Mouse (Mus musculus) MEL (cell line): Measurements from ENCODE around the gene Immp2l. TPM values are rescaled to one million over a fixed set of nuclear protein-coding genes. Genes with fewer than 3 reads are reported as not detected.

Experiments used
- DNase-seq: peaks from one replicate; pipeline ENCODE4 v3.0.0; 2011; ENCODE audit warnings: low read depth, low spot score
- H3K27ac ChIP-seq: 2 replicates; pipeline ENCODE4 v1.5.1; 2012; ENCODE audit warnings: low read depth, mild to moderate bottlenecking, control low read depth, low read length, moderate library complexity; ENCODE audit not compliant: control insufficient read depth
- H3K27me3 ChIP-seq, 2 experiments: fragments of 150-350 bp in 1 of 2; sonication (generic) in 1 of 2; 2 replicates each; pipeline ENCODE4 v1.6.1; 2012; ENCODE audit warnings: low read length in 2 of 2, mild to moderate bottlenecking in 2 of 2, improper control_type of control experiment in 1 of 2, moderate library complexity in 1 of 2; ENCODE audit not compliant: insufficient read depth in 2 of 2, control insufficient read depth in 1 of 2
- H3K36me3 ChIP-seq, 2 experiments: 2 replicates each; pipeline ENCODE4 v1.6.1; 2012 to 2014; ENCODE audit warnings: low read length in 2 of 2, improper control_type of control experiment in 1 of 2, inconsistent platforms in 1 of 2, mild to moderate bottlenecking in 1 of 2; ENCODE audit not compliant: insufficient read depth in 2 of 2, control insufficient read depth in 1 of 2
- H3K4me1 ChIP-seq, 2 experiments: fragments of 150-350 bp in 1 of 2; sonication (generic) in 1 of 2; 2 replicates each; pipeline ENCODE4 v1.6.1; 2012; ENCODE audit warnings: low read length in 2 of 2, improper control_type of control experiment in 1 of 2, mild to moderate bottlenecking in 1 of 2; ENCODE audit not compliant: insufficient read depth in 2 of 2, control insufficient read depth in 1 of 2
- H3K4me3 ChIP-seq, 2 experiments: fragments of 150-350 bp in 1 of 2; sonication (generic) in 1 of 2; 2 replicates each; pipeline ENCODE4 v1.5.1; 2012; ENCODE audit warnings: low read depth in 2 of 2, low read length in 2 of 2, mild to moderate bottlenecking in 2 of 2, moderate library complexity in 2 of 2, control low read depth in 1 of 2, improper control_type of control experiment in 1 of 2; ENCODE audit not compliant: control insufficient read depth in 1 of 2, insufficient read depth in 1 of 2
- H3K79me2 ChIP-seq: 2 replicates; pipeline ENCODE4 v1.6.1; 2012; ENCODE audit warnings: mild to moderate bottlenecking, low read length, moderate library complexity; ENCODE audit not compliant: control insufficient read depth, poor library complexity, insufficient read depth
- H3K9ac ChIP-seq: 2 replicates; pipeline ENCODE4 v1.6.1; 2012; ENCODE audit warnings: low read depth, mild to moderate bottlenecking, control low read depth, low read length, moderate library complexity; ENCODE audit not compliant: control insufficient read depth, poor library complexity, severe bottlenecking
- H3K9me3 ChIP-seq: fragments of 150-350 bp; sonication (generic); replicated peaks from 2 replicates; pipeline ENCODE4 v1.6.1; 2012; ENCODE audit warnings: mild to moderate bottlenecking, low read length, improper control_type of control experiment, moderate library complexity; ENCODE audit not compliant: insufficient read depth
- BHLHE40 ChIP-seq: IDR thresholded peaks from 2 replicates; pipeline ENCODE4 v1.6.1; 2012; ENCODE audit warnings: low read depth, mild to moderate bottlenecking, inconsistent platforms, low read length, improper control_type of control experiment, borderline replicate concordance
- CHD1 ChIP-seq: IDR thresholded peaks from 2 replicates; pipeline ENCODE4 v1.6.1; 2012; ENCODE audit warnings: low read depth, mild to moderate bottlenecking, inconsistent platforms, low read length, improper control_type of control experiment
- CHD2 ChIP-seq: IDR thresholded peaks from 2 replicates; pipeline ENCODE4 v1.6.1; 2011; ENCODE audit warnings: low read length, improper control_type of control experiment
- ELF1 ChIP-seq: IDR thresholded peaks from 2 replicates; pipeline ENCODE4 v1.6.1; 2014; ENCODE audit warnings: low read depth, mild to moderate bottlenecking, inconsistent platforms, low read length, improper control_type of control experiment, moderate library complexity
- EP300 ChIP-seq, 2 experiments: IDR thresholded peaks; 2 replicates each; pipeline ENCODE4 v1.6.1; 2011; ENCODE audit warnings: improper control_type of control experiment in 2 of 2, low read length in 2 of 2, low read depth in 1 of 2, mild to moderate bottlenecking in 1 of 2
- ETS1 ChIP-seq: IDR thresholded peaks from 2 replicates; pipeline ENCODE4 v1.6.1; 2012; ENCODE audit warnings: low read depth, mild to moderate bottlenecking, inconsistent platforms, low read length, improper control_type of control experiment, moderate library complexity
- GATA1 ChIP-seq: IDR thresholded peaks from 2 replicates; pipeline ENCODE4 v1.6.1; 2011; ENCODE audit warnings: low read depth, low read length, improper control_type of control experiment
- KAT2A ChIP-seq: conservative IDR thresholded peaks from 2 replicates; pipeline ENCODE4 v1.6.1; 2012; ENCODE audit warnings: low read depth, low read length, improper control_type of control experiment, inconsistent platforms
- MAX ChIP-seq: IDR thresholded peaks from 2 replicates; pipeline ENCODE4 v1.6.1; 2011; ENCODE audit warnings: low read length, improper control_type of control experiment
- MXI1 ChIP-seq: IDR thresholded peaks from 2 replicates; pipeline ENCODE4 v1.6.1; 2011; ENCODE audit warnings: mild to moderate bottlenecking, low read depth, low read length, improper control_type of control experiment
- MYC ChIP-seq: IDR thresholded peaks from 2 replicates; pipeline ENCODE4 v1.6.1; 2011; ENCODE audit warnings: low read depth, mild to moderate bottlenecking, low read length, improper control_type of control experiment, moderate library complexity
- POLR2A ChIP-seq, 2 experiments: IDR thresholded peaks; 2 replicates each; pipeline ENCODE4 v1.6.1; 2011 to 2012; ENCODE audit warnings: low read length in 2 of 2, mild to moderate bottlenecking in 2 of 2, control low read depth in 1 of 2, improper control_type of control experiment in 1 of 2, low read depth in 1 of 2, moderate library complexity in 1 of 2; ENCODE audit not compliant: control insufficient read depth in 1 of 2, insufficient read depth in 1 of 2, poor library complexity in 1 of 2
- POLR2AphosphoS2 ChIP-seq: IDR thresholded peaks from 2 replicates; pipeline ENCODE4 v1.6.1; 2011; ENCODE audit warnings: low read length, improper control_type of control experiment
- RCOR1 ChIP-seq: IDR thresholded peaks from 2 replicates; pipeline ENCODE4 v1.6.1; 2012; ENCODE audit warnings: low read depth, mild to moderate bottlenecking, inconsistent platforms, low read length, improper control_type of control experiment
- TCF12 ChIP-seq: IDR thresholded peaks from 2 replicates; pipeline ENCODE4 v1.6.1; 2014; ENCODE audit warnings: low read depth, mild to moderate bottlenecking, inconsistent platforms, low read length, improper control_type of control experiment, moderate library complexity
- USF1 ChIP-seq: IDR thresholded peaks from 2 replicates; pipeline ENCODE4 v1.6.1; 2014; ENCODE audit warnings: low read depth, mild to moderate bottlenecking, inconsistent platforms, low read length, improper control_type of control experiment, moderate library complexity
- ZKSCAN1 ChIP-seq: IDR thresholded peaks from 2 replicates; pipeline ENCODE4 v1.6.1; 2012; ENCODE audit warnings: low read depth, mild to moderate bottlenecking, inconsistent platforms, low read length, improper control_type of control experiment, moderate library complexity
- ZMIZ1 ChIP-seq: IDR thresholded peaks from 2 replicates; pipeline ENCODE4 v1.6.1; 2012; ENCODE audit warnings: low read depth, mild to moderate bottlenecking, inconsistent platforms, low read length, improper control_type of control experiment, moderate library complexity
- polyA plus RNA-seq, 2 experiments: library from polyadenylated mRNA; stranded (reverse) in 1 of 2; unstranded in 1 of 2; fragments of >175 nt in 1 of 2; fragments of >200 nt in 1 of 2; gene quantifications; 2 replicates each; pipeline versions ENCODE4 v1.2.1 to v1.2.4; 2012; ENCODE audit warnings: low replicate concordance in 2 of 2, low read depth in 1 of 2; ENCODE audit not compliant: insufficient read length in 2 of 2, insufficient read depth in 1 of 2, missing spikeins in 1 of 2
- total RNA-seq: library from RNA; depleted of rRNA; stranded (reverse); fragments of 300-350 nt; gene quantifications from 2 replicates; pipeline ENCODE4 v1.2.3, GENCODE M21; 2012

Immp2l gene
- total and polyA plus RNA-seq, 3 experiments, result 4.0 to 5.0 TPM; not detected in 1

DNA sequence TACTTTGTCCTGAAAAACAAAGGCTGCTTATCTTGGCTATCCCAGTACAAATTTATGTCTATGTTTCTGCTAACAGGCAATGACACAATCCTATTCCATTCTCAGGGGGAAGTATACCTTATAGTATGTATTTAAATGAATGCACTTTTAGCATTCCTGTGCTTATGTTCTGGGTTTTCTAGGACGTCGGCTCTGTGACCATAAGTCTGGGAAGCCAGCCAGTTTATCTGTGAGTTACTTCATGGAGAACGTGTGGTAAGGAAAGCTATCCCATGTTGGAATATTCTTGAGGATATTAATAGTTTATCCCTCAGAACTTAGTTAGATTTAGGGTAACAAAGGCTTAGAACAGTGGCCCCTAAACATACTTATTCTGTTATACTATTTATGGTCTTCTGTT is 251.5 kb downstream of the Immp2l start:
- TF ChIP-seq POLR2AphosphoS2 (no peak), CHD1 (no peak), ZKSCAN1 (no peak), ETS1 (no peak), MXI1 (no peak), RCOR1 (no peak), CHD2 (no peak), USF1 (no peak), POLR2A (IDR thresholded peaks at IDR 0.05; ENCODE audit: control insufficient read depth in 1 of 2, insufficient read depth in 1 of 2, low read depth in 1 of 2, low read length in 2 of 2, poor library complexity in 1 of 2) (no peak), KAT2A (no peak), GATA1 (no peak), MAX (no peak), ZMIZ1 (no peak), BHLHE40 (no peak), TCF12 (no peak), ELF1 (no peak)
- H3K9me3 ChIP-seq, result no peaks in the 10 kb centered on the region
- H3K4me1 ChIP-seq, result peaks cover 7 to 19% of the 10 kb centered on the region in 2 experiments

DNA sequence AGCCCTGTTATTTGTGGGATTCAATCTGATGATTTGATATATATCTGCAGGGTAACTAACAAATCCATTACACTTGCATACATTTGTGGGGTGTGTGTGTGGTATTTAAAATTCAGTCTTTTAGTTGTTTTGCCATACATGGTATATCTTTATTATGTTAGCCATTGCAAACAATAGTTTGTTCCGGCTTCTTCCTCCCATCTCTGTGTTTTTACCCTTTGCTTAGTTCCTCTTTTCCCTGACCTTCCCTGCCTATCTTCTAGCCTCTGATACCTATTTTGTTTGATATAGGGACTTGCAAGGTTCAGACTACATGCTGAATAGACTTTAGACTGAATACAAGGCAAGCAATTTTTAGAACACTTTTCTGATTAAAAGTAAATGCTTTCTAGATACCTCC is 254.0 kb downstream of the Immp2l start:
- peak; percentile 55 for DNase-seq
- Histone ChIP-seq H3K27me3 (no peaks in the 10 kb centered on the region), H3K4me1 (peaks cover 7 to 19% of the 10 kb centered on the region in 2 experiments), H3K9ac (no peak overlapping the region), H3K4me3 (no peak overlapping the region), H3K79me2 (no peaks in the 10 kb centered on the region), H3K36me3 (peaks cover 0 to 22% of the 10 kb centered on the region in 2 experiments; a peak in 2 of 4 replicates), H3K9me3 (no peaks in the 10 kb centered on the region), H3K27ac (no peak overlapping the region)
- TF ChIP-seq GATA1 (peak; percentile 48; the same call in 1 of the 2 replicates), MYC (no peak), EP300 (IDR thresholded peaks at IDR 0.05; ENCODE audit: low read depth in 1 of 2, low read length in 2 of 2) (peak; percentile 46 to 63; a peak in 3 of 4 replicates)

More for the DNA sequence above, 251.5 kb downstream of the Immp2l start:
- no peak overlapping the region for H3K9ac ChIP-seq
- H3K79me2 ChIP-seq, result no peaks in the 10 kb centered on the region
- H3K4me3 ChIP-seq, result no peak overlapping the region
- peaks cover 0 to 22% of the 10 kb centered on the region in 2 experiments; a peak in 2 of 4 replicates for H3K36me3 ChIP-seq
- no peak overlapping the region for H3K27ac ChIP-seq
- H3K27me3 ChIP-seq, result no peaks in the 10 kb centered on the region
- no peak for DNase-seq
